Mouse (Mus musculus) erythroblast, embryonic 14.5 days (primary cell): ENCODE measurements at regions not wholly inside any gene's neighbourhood (a gene's known extent, or its start where the extent isn't known, plus 50 kb on each side); places are given as distances from the start of the nearest gene placed in this dataset.

Source experiments
- GATA1 ChIP-seq: IDR thresholded peaks from 2 replicates; pipeline ENCODE4 v1.6.1; 2012; ENCODE audit warnings: low read length, inconsistent platforms, mixed read lengths
- TAL1 ChIP-seq: IDR thresholded peaks from 3 replicates; pipeline ENCODE4 v1.6.1; 2012; ENCODE audit warnings: low read length, inconsistent platforms, mixed read lengths

DNA sequence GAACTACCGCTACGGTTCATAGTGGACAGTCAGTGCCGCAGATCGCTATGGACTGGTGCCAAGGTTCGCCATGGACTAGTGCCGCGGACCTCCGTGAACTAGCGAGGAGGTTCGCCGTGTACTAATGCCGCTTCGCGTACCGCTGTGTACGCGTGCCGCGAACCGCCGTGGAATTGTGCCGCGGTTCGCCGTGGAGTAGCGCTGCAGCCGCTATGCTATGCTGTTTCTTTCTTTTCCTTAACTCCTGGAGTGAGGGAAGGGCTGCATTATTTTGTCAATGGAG is 71.9 kb downstream of the Rtl1 start:
- TF ChIP-seq TAL1 (no peak), GATA1 (no peak)
